Mouse (Mus musculus): ENCODE measurements around the gene Gm48551.

Gene Gm48551

GRCm38 (mm10) chr10:81406504-81407440, 22.5 kb downstream of the Gm48551 start:
- DNase-seq, result no peak

- peak; percentile 55 for DNase-seq
Measured at GRCm38 (mm10) chr10:81407539-81408423, 23.5 kb downstream of the Gm48551 start.

GRCm38 (mm10) chr10:81408424-81408729, 24.1 kb downstream of the Gm48551 start:
- DNase-seq, result no peak

GRCm38 (mm10) chr10:81408871-81409291, 24.6 kb downstream of the Gm48551 start:
- DNase-seq, result peak; percentile 78

- no peak for DNase-seq
Measured at GRCm38 (mm10) chr10:81409330-81409729, 25.1 kb downstream of the Gm48551 start.

GRCm38 (mm10) chr10:81410350-81410749, 26.1 kb downstream of the Gm48551 start:
- no peak for DNase-seq

- no peak for DNase-seq
Measured at GRCm38 (mm10) chr10:81410981-81411380, 26.7 kb downstream of the Gm48551 start.

- peak; percentile 71 for DNase-seq
Measured at GRCm38 (mm10) chr10:81411471-81412400, 27.5 kb downstream of the Gm48551 start.

- DNase-seq, result no peak
Measured at GRCm38 (mm10) chr10:81412586-81413309, 28.5 kb downstream of the Gm48551 start.

GRCm38 (mm10) chr10:81413310-81414261, 29.3 kb downstream of the Gm48551 start:
- DNase-seq, result peak; percentile 88

GRCm38 (mm10) chr10:81414682-81415081, 30.4 kb downstream of the Gm48551 start:
- no peak for DNase-seq

- DNase-seq, result no peak
Measured at GRCm38 (mm10) chr10:81415146-81415545, 30.9 kb downstream of the Gm48551 start.

GRCm38 (mm10) chr10:81415549-81416310, 31.5 kb downstream of the Gm48551 start:
- DNase-seq, result no peak

- DNase-seq, result peak; percentile 85
Measured at GRCm38 (mm10) chr10:81416581-81417226, 32.4 kb downstream of the Gm48551 start.

GRCm38 (mm10) chr10:81417227-81418215, 33.3 kb downstream of the Gm48551 start:
- DNase-seq, result peak; percentile 5

- DNase-seq, result peak; percentile 5
Measured at GRCm38 (mm10) chr10:81418216-81419070, 34.2 kb downstream of the Gm48551 start.

All from right cerebral cortex, postnatal 14 days (tissue).